Mouse (Mus musculus) c-Kit-positive CD71-positive TER-119-negative erythroid progenitor cells, embryonic 14.5 days (primary cell): ENCODE data around the gene Mcm3ap.
A peak's percentile ranks its signal among the peaks of the same experiment; 100 is the strongest.

Experiments
- DNase-seq: peaks from one replicate; pipeline ENCODE4 v3.0.0-alpha.2; 2013; ENCODE audit warnings: low read depth

Gene Mcm3ap

GRCm38 (mm10) chr10:76495501-76495900, 26.8 kb downstream of the Mcm3ap start:
- no peak for DNase-seq

GRCm38 (mm10) chr10:76496366-76496765, 27.6 kb downstream of the Mcm3ap start:
- DNase-seq: peak; percentile 43

- DNase-seq: no peak
Observed at GRCm38 (mm10) chr10:76497522-76497921, 28.8 kb downstream of the Mcm3ap start.

GRCm38 (mm10) chr10:76504271-76504943, 35.7 kb downstream of the Mcm3ap start:
- DNase-seq: no peak

GRCm38 (mm10) chr10:76505865-76506264, 37.1 kb downstream of the Mcm3ap start:
- no peak for DNase-seq

- DNase-seq: peak; percentile 73
Observed at GRCm38 (mm10) chr10:76512965-76513583, 44.3 kb downstream of the Mcm3ap start.

GRCm38 (mm10) chr10:76530922-76531321, 62.2 kb downstream of the Mcm3ap start:
- no peak for DNase-seq

- peak; percentile 92 for DNase-seq
Observed at GRCm38 (mm10) chr10:76531375-76531774, 62.6 kb downstream of the Mcm3ap start, which contains the start of gene Lss. TSS of gene Lss (plus strand) at chr10:76531588.

GRCm38 (mm10) chr10:76531828-76532227, 63.1 kb downstream of the Mcm3ap start:
- peak; percentile 7 for DNase-seq

- no peak for DNase-seq
Observed at GRCm38 (mm10) chr10:76535526-76535925, 66.8 kb downstream of the Mcm3ap start.

- no peak for DNase-seq
Observed at GRCm38 (mm10) chr10:76537619-76538018, 68.9 kb downstream of the Mcm3ap start.

- no peak for DNase-seq
Observed at GRCm38 (mm10) chr10:76541336-76542085, 72.8 kb downstream of the Mcm3ap start.

GRCm38 (mm10) chr10:76542636-76543375, 74.1 kb downstream of the Mcm3ap start:
- no peak for DNase-seq

- no peak for DNase-seq
Observed at GRCm38 (mm10) chr10:76546566-76546965, 77.8 kb downstream of the Mcm3ap start.

- DNase-seq: no peak
Observed at GRCm38 (mm10) chr10:76548218-76548617, 79.5 kb downstream of the Mcm3ap start.

- no peak for DNase-seq
Observed at GRCm38 (mm10) chr10:76550458-76550857, 81.7 kb downstream of the Mcm3ap start.

GRCm38 (mm10) chr10:76551556-76551955, 82.8 kb downstream of the Mcm3ap start:
- DNase-seq: no peak

GRCm38 (mm10) chr10:76554061-76554460, 85.3 kb downstream of the Mcm3ap start:
- DNase-seq: no peak

- DNase-seq: no peak
Observed at GRCm38 (mm10) chr10:76561972-76562371, 93.2 kb downstream of the Mcm3ap start, which contains the start of gene Spatc1l. TSS of gene Spatc1l (plus strand) at chr10:76562272.
